Mouse (Mus musculus): ENCODE results near the gene Kcnb1. TPM values are rescaled to one million over a fixed set of nuclear protein-coding genes. Genes with fewer than 3 reads are reported as not detected.

The Kcnb1 gene
- polyA plus RNA-seq, 1 experiment from 2014 or later, result 1.5 TPM

- no peaks in the 10 kb centered on the region for H3K9me3 ChIP-seq (ENCODE audit: control insufficient read depth, low read length)
- H3K4me2 ChIP-seq (replicated peaks; ENCODE audit: low read depth, low read length), result peak overlapping the region; percentile 43
- H3K9ac ChIP-seq (ENCODE audit: low read depth, low read length), result peak overlapping the region; percentile 34; the same call in 1 of the 2 replicates
- H3K27me3 ChIP-seq (ENCODE audit: control insufficient read depth, insufficient read depth, low read length), result no peaks in the 10 kb centered on the region
- 3% methylated on average over 9 of the region's 9 CpGs for WGBS
- peaks cover 26% of the 10 kb centered on the region for H3K4me1 ChIP-seq (ENCODE audit: control insufficient read depth, insufficient read depth, low read length)
- peak overlapping the region; percentile 29 for H3K4me3 ChIP-seq (ENCODE audit: low read length)
- H3K27ac ChIP-seq (ENCODE audit: low read depth, low read length), result peak overlapping the region; percentile 95
- no peaks in the 10 kb centered on the region for H3K36me3 ChIP-seq (ENCODE audit: control insufficient read depth, insufficient read depth, low read length)
- peak; percentile 90 for ATAC-seq (ENCODE audit: low FRiP score, low TSS enrichment)
These were observed 60.4 kb downstream of the Kcnb1 start for GRCm38 (mm10) chr2:167129608-167129955.

GRCm38 (mm10) chr2:167128699-167129607, 61.0 kb downstream of the Kcnb1 start:
- ATAC-seq (ENCODE audit: low FRiP score, low TSS enrichment), result peak; percentile 32
- no peaks in the 10 kb centered on the region for H3K36me3 ChIP-seq (ENCODE audit: control insufficient read depth, insufficient read depth, low read length)
- H3K27ac ChIP-seq (ENCODE audit: low read depth, low read length), result peak overlapping the region; percentile 95
- H3K27me3 ChIP-seq (ENCODE audit: control insufficient read depth, insufficient read depth, low read length), result no peaks in the 10 kb centered on the region
- peak overlapping the region; percentile 43 for H3K4me2 ChIP-seq (replicated peaks; ENCODE audit: low read depth, low read length)
- H3K9ac ChIP-seq (ENCODE audit: low read depth, low read length), result peak overlapping the region; percentile 34; the same call in 1 of the 2 replicates
- peak overlapping the region; percentile 29 for H3K4me3 ChIP-seq (ENCODE audit: low read length)
- 25% methylated on average over 20 of the region's 20 CpGs for WGBS
- H3K9me3 ChIP-seq (ENCODE audit: control insufficient read depth, low read length), result no peaks in the 10 kb centered on the region
- H3K4me1 ChIP-seq (ENCODE audit: control insufficient read depth, insufficient read depth, low read length), result peaks cover 24% of the 10 kb centered on the region

- H3K27me3 ChIP-seq (ENCODE audit: control insufficient read depth, insufficient read depth, low read length), result no peaks in the 10 kb centered on the region
- no peaks in the 10 kb centered on the region for H3K9me3 ChIP-seq (ENCODE audit: control insufficient read depth, low read length)
- ATAC-seq (ENCODE audit: low FRiP score, low TSS enrichment), result no peak
- no peak overlapping the region for H3K27ac ChIP-seq (ENCODE audit: low read depth, low read length)
- no peak overlapping the region for H3K4me3 ChIP-seq (ENCODE audit: low read length)
- H3K36me3 ChIP-seq (ENCODE audit: control insufficient read depth, insufficient read depth, low read length), result no peaks in the 10 kb centered on the region
- 84% methylated on average over 5 of the region's 5 CpGs for whole genome bisulfite sequencing
- no peak overlapping the region for H3K4me2 ChIP-seq (replicated peaks; ENCODE audit: low read depth, low read length)
- no peak overlapping the region for H3K9ac ChIP-seq (ENCODE audit: low read depth, low read length)
- H3K4me1 ChIP-seq (ENCODE audit: control insufficient read depth, insufficient read depth, low read length), result peaks cover 26% of the 10 kb centered on the region
These were observed 62.6 kb downstream of the Kcnb1 start for GRCm38 (mm10) chr2:167127404-167127803.

- 78% methylated on average over 4 of the region's 4 CpGs for WGBS
- Histone ChIP-seq H3K9me3 (ENCODE audit: control insufficient read depth, low read length) (no peaks in the 10 kb centered on the region), H3K9ac (ENCODE audit: low read depth, low read length) (no peak overlapping the region), H3K4me2 (replicated peaks; ENCODE audit: low read depth, low read length) (no peak overlapping the region), H3K27ac (ENCODE audit: low read depth, low read length) (no peak overlapping the region), H3K4me1 (ENCODE audit: control insufficient read depth, insufficient read depth, low read length) (peaks cover 24% of the 10 kb centered on the region), H3K36me3 (ENCODE audit: control insufficient read depth, insufficient read depth, low read length) (no peaks in the 10 kb centered on the region), H3K4me3 (ENCODE audit: low read length) (no peak overlapping the region), H3K27me3 (ENCODE audit: control insufficient read depth, insufficient read depth, low read length) (no peaks in the 10 kb centered on the region)
- ATAC-seq (ENCODE audit: low FRiP score, low TSS enrichment), result no peak
These were observed 64.2 kb downstream of the Kcnb1 start for GRCm38 (mm10) chr2:167125781-167126180.

- no peak for ATAC-seq (ENCODE audit: low FRiP score, low TSS enrichment)
- H3K9me3 ChIP-seq (ENCODE audit: control insufficient read depth, low read length), result no peaks in the 10 kb centered on the region
- H3K36me3 ChIP-seq (ENCODE audit: control insufficient read depth, insufficient read depth, low read length), result no peaks in the 10 kb centered on the region
- H3K27ac ChIP-seq (ENCODE audit: low read depth, low read length), result no peak overlapping the region
- no peak overlapping the region for H3K4me2 ChIP-seq (replicated peaks; ENCODE audit: low read depth, low read length)
- no peak overlapping the region for H3K9ac ChIP-seq (ENCODE audit: low read depth, low read length)
- H3K27me3 ChIP-seq (ENCODE audit: control insufficient read depth, insufficient read depth, low read length), result no peaks in the 10 kb centered on the region
- H3K4me1 ChIP-seq (ENCODE audit: control insufficient read depth, insufficient read depth, low read length), result peaks cover 13% of the 10 kb centered on the region
- 58% methylated on average over 11 of the region's 11 CpGs for WGBS
- no peak overlapping the region for H3K4me3 ChIP-seq (ENCODE audit: low read length)
These were observed 66.0 kb downstream of the Kcnb1 start for GRCm38 (mm10) chr2:167123936-167124335.

GRCm38 (mm10) chr2:167122737-167123136, 67.2 kb downstream of the Kcnb1 start:
- Histone ChIP-seq H3K9me3 (ENCODE audit: control insufficient read depth, low read length) (no peaks in the 10 kb centered on the region), H3K27ac (ENCODE audit: low read depth, low read length) (no peak overlapping the region), H3K9ac (ENCODE audit: low read depth, low read length) (no peak overlapping the region), H3K4me1 (ENCODE audit: control insufficient read depth, insufficient read depth, low read length) (peaks cover 12% of the 10 kb centered on the region; the same call in 1 of the 2 replicates), H3K4me3 (ENCODE audit: low read length) (no peak overlapping the region), H3K36me3 (ENCODE audit: control insufficient read depth, insufficient read depth, low read length) (no peaks in the 10 kb centered on the region), H3K27me3 (ENCODE audit: control insufficient read depth, insufficient read depth, low read length) (no peaks in the 10 kb centered on the region), H3K4me2 (replicated peaks; ENCODE audit: low read depth, low read length) (no peak overlapping the region)
- 59% methylated on average over 6 of the region's 6 CpGs for WGBS
- ATAC-seq (ENCODE audit: low FRiP score, low TSS enrichment), result no peak

- Histone ChIP-seq H3K36me3 (ENCODE audit: control insufficient read depth, insufficient read depth, low read length) (no peaks in the 10 kb centered on the region), H3K9ac (ENCODE audit: low read depth, low read length) (no peak overlapping the region), H3K9me3 (ENCODE audit: control insufficient read depth, low read length) (no peaks in the 10 kb centered on the region), H3K4me1 (ENCODE audit: control insufficient read depth, insufficient read depth, low read length) (peaks cover 13% of the 10 kb centered on the region; the same call in 1 of the 2 replicates), H3K27ac (ENCODE audit: low read depth, low read length) (no peak overlapping the region), H3K4me3 (ENCODE audit: low read length) (no peak overlapping the region), H3K27me3 (ENCODE audit: control insufficient read depth, insufficient read depth, low read length) (no peaks in the 10 kb centered on the region), H3K4me2 (replicated peaks; ENCODE audit: low read depth, low read length) (no peak overlapping the region)
- 63% methylated on average over 7 of the region's 7 CpGs for WGBS
- ATAC-seq (ENCODE audit: low FRiP score, low TSS enrichment), result no peak
These were observed 68.0 kb downstream of the Kcnb1 start for GRCm38 (mm10) chr2:167121996-167122395.

GRCm38 (mm10) chr2:167121228-167121627, 68.7 kb downstream of the Kcnb1 start:
- WGBS, result 65% methylated on average over 6 of the region's 6 CpGs
- H3K9me3 ChIP-seq (ENCODE audit: control insufficient read depth, low read length), result no peaks in the 10 kb centered on the region
- no peak overlapping the region for H3K9ac ChIP-seq (ENCODE audit: low read depth, low read length)
- no peak overlapping the region for H3K27ac ChIP-seq (ENCODE audit: low read depth, low read length)
- H3K36me3 ChIP-seq (ENCODE audit: control insufficient read depth, insufficient read depth, low read length), result no peaks in the 10 kb centered on the region
- peaks cover 13% of the 10 kb centered on the region; the same call in 1 of the 2 replicates for H3K4me1 ChIP-seq (ENCODE audit: control insufficient read depth, insufficient read depth, low read length)
- ATAC-seq (ENCODE audit: low FRiP score, low TSS enrichment), result no peak
- no peak overlapping the region for H3K4me2 ChIP-seq (replicated peaks; ENCODE audit: low read depth, low read length)
- no peaks in the 10 kb centered on the region for H3K27me3 ChIP-seq (ENCODE audit: control insufficient read depth, insufficient read depth, low read length)
- H3K4me3 ChIP-seq (ENCODE audit: low read length), result no peak overlapping the region

GRCm38 (mm10) chr2:167120186-167120830, 69.6 kb downstream of the Kcnb1 start:
- no peak for ATAC-seq (ENCODE audit: low FRiP score, low TSS enrichment)
- no peak overlapping the region for H3K4me2 ChIP-seq (replicated peaks; ENCODE audit: low read depth, low read length)
- H3K27me3 ChIP-seq (ENCODE audit: control insufficient read depth, insufficient read depth, low read length), result no peaks in the 10 kb centered on the region
- no peak overlapping the region for H3K9ac ChIP-seq (ENCODE audit: low read depth, low read length)
- no peak overlapping the region for H3K4me3 ChIP-seq (ENCODE audit: low read length)
- no peaks in the 10 kb centered on the region for H3K9me3 ChIP-seq (ENCODE audit: control insufficient read depth, low read length)
- 71% methylated on average over 12 of the region's 12 CpGs for WGBS
- H3K36me3 ChIP-seq (ENCODE audit: control insufficient read depth, insufficient read depth, low read length), result no peaks in the 10 kb centered on the region
- peaks cover 13% of the 10 kb centered on the region; the same call in 1 of the 2 replicates for H3K4me1 ChIP-seq (ENCODE audit: control insufficient read depth, insufficient read depth, low read length)
- H3K27ac ChIP-seq (ENCODE audit: low read depth, low read length), result no peak overlapping the region

Measured in kidney, embryonic 14.5 days (tissue).